Comparison of ENCODE assay signal across 8 mouse cellular contexts in genomic region chr17:12992470-12992991, GRCm38 (mm10). TPM values are rescaled to one million over a fixed set of nuclear protein-coding genes. Genes with fewer than 3 reads are reported as not detected.
DNase-seq lines count a peak whose midpoint lies in the region; ATAC-seq and TF ChIP-seq lines count a peak whose summit lies in the region.

No protein-coding gene starts in this region.

- peak overlapping the region; percentile 97 for H3K4me3 ChIP-seq in forebrain, embryonic 14.5 days (ENCODE audit: low read depth, low read length)
- H3K4me3 ChIP-seq in layer of hippocampus, adult 2 months: peak overlapping the region; percentile 63
- peak overlapping the region; percentile 99 for H3K4me3 ChIP-seq in lung, embryonic 14.5 days (ENCODE audit: low read depth, low read length)
- peak overlapping the region; percentile 62 for H3K4me3 ChIP-seq in olfactory bulb, adult 2 months (ENCODE audit: insufficient read depth, low read depth, low read length)
- peak overlapping the region; percentile 84 for H3K4me3 ChIP-seq in thymus, adult 2 months (ENCODE audit: control insufficient read depth, insufficient read depth, low read length)

- ATAC-seq in forebrain, embryonic 14.5 days: peak; percentile 85
- ATAC-seq in lung, embryonic 14.5 days (ENCODE audit: insufficient read depth): peak; percentile 87

- no peaks in the 10 kb centered on the region for H3K27me3 ChIP-seq in forebrain, embryonic 14.5 days (replicated peaks; ENCODE audit: control insufficient read depth, insufficient read depth, low read length)
- no peaks in the 10 kb centered on the region for H3K27me3 ChIP-seq in lung, embryonic 14.5 days (ENCODE audit: insufficient read depth, low read length)
- H3K27me3 ChIP-seq in thymus, adult 2 months (ENCODE audit: control insufficient read depth, insufficient read depth, low read length): no peaks in the 10 kb centered on the region

- H3K36me3 ChIP-seq in forebrain, embryonic 14.5 days (ENCODE audit: control insufficient read depth, insufficient read depth, low read length): peaks cover 5% of the 10 kb centered on the region; the same call in 1 of the 2 replicates
- 0 out of 2 replicates have a peak, but pooled peaks cover 8% of the 10 kb centered on the region for H3K36me3 ChIP-seq in lung, embryonic 14.5 days (ENCODE audit: insufficient read depth)
- no peaks in the 10 kb centered on the region for H3K36me3 ChIP-seq in thymus, adult 2 months (ENCODE audit: control insufficient read depth, insufficient read depth, low read length)

- TF ChIP-seq CTCF in layer of hippocampus, adult 2 months (conservative IDR thresholded peaks at IDR 0.05): no peak
- no peak for TF ChIP-seq CTCF in lung, embryonic 14.5 days (IDR thresholded peaks at IDR 0.05; ENCODE audit: low read depth)
- no peak for TF ChIP-seq CTCF in olfactory bulb, adult 2 months (IDR thresholded peaks at IDR 0.05; ENCODE audit: insufficient read depth, low read depth, low read length)
- 0 out of 2 replicates have a peak, but pooled peaks have one; percentile 12 for TF ChIP-seq CTCF in thymus, adult 2 months (IDR thresholded peaks at IDR 0.05; ENCODE audit: borderline replicate concordance, control insufficient read depth, extremely low read depth, insufficient read depth, low read length, poor library complexity)

- no peaks in the 10 kb centered on the region for H3K9me3 ChIP-seq in forebrain, embryonic 14.5 days (replicated peaks; ENCODE audit: control insufficient read depth, low read length)
- H3K9me3 ChIP-seq in lung, embryonic 14.5 days (ENCODE audit: low read depth, low read length): no peaks in the 10 kb centered on the region

- H3K27ac ChIP-seq in forebrain, embryonic 14.5 days (ENCODE audit: low read depth, low read length): peak overlapping the region; percentile 99
- H3K27ac ChIP-seq in layer of hippocampus, adult 2 months: peak overlapping the region; percentile 100
- H3K27ac ChIP-seq in lung, embryonic 14.5 days (ENCODE audit: low read depth): peak overlapping the region; percentile 100
- H3K27ac ChIP-seq in olfactory bulb, adult 2 months (ENCODE audit: insufficient read depth, low read depth, low read length): peak overlapping the region; percentile 73
- peak overlapping the region; percentile 62 for H3K27ac ChIP-seq in thymus, adult 2 months (ENCODE audit: control insufficient read depth, insufficient read depth, low read length)

- under 1% methylated on average over 50 of the region's 51 CpGs for WGBS in forebrain, embryonic 14.5 days
- WGBS in lung, embryonic 14.5 days: under 1% methylated on average over 51 of the region's 51 CpGs
- under 1% methylated on average over 51 of the region's 51 CpGs for WGBS in olfactory bulb, adult 2 months
- under 1% methylated on average over 51 of the region's 51 CpGs for WGBS in thymus, adult 2 months

- H3K4me1 ChIP-seq in forebrain, embryonic 14.5 days (ENCODE audit: control insufficient read depth, insufficient read depth, low read length): peaks cover 8% of the 10 kb centered on the region
- H3K4me1 ChIP-seq in lung, embryonic 14.5 days (ENCODE audit: insufficient read depth): peaks cover 4% of the 10 kb centered on the region
- H3K4me1 ChIP-seq in olfactory bulb, adult 2 months (ENCODE audit: control insufficient read depth, insufficient read depth, low read length): 0 out of 2 replicates have a peak, but pooled peaks cover 3% of the 10 kb centered on the region
- peaks cover 3% of the 10 kb centered on the region; the same call in 1 of the 2 replicates for H3K4me1 ChIP-seq in thymus, adult 2 months (replicated peaks; ENCODE audit: control insufficient read depth, insufficient read depth, low read length)

- peak overlapping the region; percentile 88 for H3K4me2 ChIP-seq in forebrain, embryonic 14.5 days (ENCODE audit: low read length)
- H3K4me2 ChIP-seq in lung, embryonic 14.5 days: peak overlapping the region; percentile 65

- intact Hi-C loops in heart, postnatal 25 days (cut with DNase I): loop anchor here (2.0 to 10.0 kb wide), 2 partner anchors 14 to 578 kb away; partner anchors contain the start of gene Sod2

- H3K9ac ChIP-seq in forebrain, embryonic 14.5 days (ENCODE audit: low read length): peak overlapping the region; percentile 99
- peak overlapping the region; percentile 99 for H3K9ac ChIP-seq in lung, embryonic 14.5 days

- peak; percentile 74 for TF ChIP-seq POLR2A in olfactory bulb, adult 2 months (IDR thresholded peaks at IDR 0.05; ENCODE audit: insufficient read depth, low read depth, low read length)
- TF ChIP-seq POLR2A in thymus, adult 2 months (IDR thresholded peaks at IDR 0.05; ENCODE audit: control insufficient read depth, extremely low read depth, insufficient read depth, low read length, poor library complexity): peak; percentile 67

- peak; percentile 95 for DNase-seq in ES-CJ7 (ENCODE audit: low read depth, low spot score)
- peak; percentile 96 for DNase-seq in cerebellum, adult 11 months
- DNase-seq in forebrain, embryonic 14.5 days (ENCODE audit: low spot score): peak; percentile 98
- peak; percentile 95 for DNase-seq in heart, postnatal 25 days (ENCODE audit: low spot score)
- DNase-seq in layer of hippocampus, adult 2 months (ENCODE audit: low spot score in 2 of 2): peak; percentile 92 to 93
- peak; percentile 97 for DNase-seq in lung, embryonic 14.5 days
- DNase-seq in thymus, adult 2 months: peak; percentile 90

RNA-seq across cellular contexts. Expression of gene Wtap, which starts 1.4 kb away (rescaled TPM):
- polyA plus RNA-seq in forebrain, embryonic 14.5 days (2014; fragmentation: Nextera tagmentation; extraction: Ambion mirVana): 161 and 166 TPM in 2 replicates
- 10 to 100 TPM; 31.7 to 35.6 TPM for total RNA-seq in heart, postnatal 25 days (2021)
- 10 to 100 TPM; 52.3 to 59.6 TPM for total RNA-seq in layer of hippocampus, adult 2 months (2021)
- 136 TPM in 2 replicates for polyA plus RNA-seq in lung, embryonic 14.5 days (2014; fragmentation: Nextera tagmentation; extraction: Ambion mirVana)
- not detected in 2 replicates for polyA plus RNA-seq in olfactory bulb, adult 2 months (2012; ENCODE audit: insufficient read depth, insufficient read length, low replicate concordance, missing spikeins)
- 31.1 and 31.2 TPM in 2 replicates for polyA plus RNA-seq in thymus, adult 2 months (2012; rRNA removed)

RNA-seq across cellular contexts. Expression of gene Sod2, which starts 14.1 kb away (rescaled TPM):
- polyA plus RNA-seq in forebrain, embryonic 14.5 days (2014; fragmentation: Nextera tagmentation; extraction: Ambion mirVana): 147 and 155 TPM in 2 replicates
- total RNA-seq in heart, postnatal 25 days (2021): 1,000 to 10,000 TPM; 1,092 to 1,104 TPM
- total RNA-seq in layer of hippocampus, adult 2 months (2021): 100 to 1,000 TPM; 237 to 252 TPM
- 100 and 106 TPM in 2 replicates for polyA plus RNA-seq in lung, embryonic 14.5 days (2014; fragmentation: Nextera tagmentation; extraction: Ambion mirVana)
- 78.0 TPM in 1 of 2 replicates, not detected in the other for polyA plus RNA-seq in olfactory bulb, adult 2 months (2012; ENCODE audit: insufficient read depth, insufficient read length, low replicate concordance, missing spikeins)
- 256 and 263 TPM in 2 replicates for polyA plus RNA-seq in thymus, adult 2 months (2012; rRNA removed)

RNA-seq across cellular contexts. Expression of gene Acat2, which starts 32.0 kb away (rescaled TPM):
- 211 and 216 TPM in 2 replicates for polyA plus RNA-seq in forebrain, embryonic 14.5 days (2014; fragmentation: Nextera tagmentation; extraction: Ambion mirVana)
- total RNA-seq in heart, postnatal 25 days (2021): 1 to 10 TPM; 6.1 to 7.1 TPM
- total RNA-seq in layer of hippocampus, adult 2 months (2021): 10 to 100 TPM; 44.2 to 44.4 TPM
- 93.7 and 98.2 TPM in 2 replicates for polyA plus RNA-seq in lung, embryonic 14.5 days (2014; fragmentation: Nextera tagmentation; extraction: Ambion mirVana)
- polyA plus RNA-seq in olfactory bulb, adult 2 months (2012; ENCODE audit: insufficient read depth, insufficient read length, low replicate concordance, missing spikeins): not detected in 2 replicates
- polyA plus RNA-seq in thymus, adult 2 months (2012; rRNA removed): 13.1 and 20.6 TPM in 2 replicates

RNA-seq across cellular contexts. Expression of gene Acat3, which starts 52.1 kb away (rescaled TPM):
- polyA plus RNA-seq in forebrain, embryonic 14.5 days (2014; fragmentation: Nextera tagmentation; extraction: Ambion mirVana): 0.33 and 0.82 TPM in 2 replicates
- not detected for total RNA-seq in heart, postnatal 25 days (2021)
- 1 to 10 TPM; 4.1 to 6.6 TPM for total RNA-seq in layer of hippocampus, adult 2 months (2021)
- 0.67 and 0.69 TPM in 2 replicates for polyA plus RNA-seq in lung, embryonic 14.5 days (2014; fragmentation: Nextera tagmentation; extraction: Ambion mirVana)
- polyA plus RNA-seq in olfactory bulb, adult 2 months (2012; ENCODE audit: insufficient read depth, insufficient read length, low replicate concordance, missing spikeins): not detected in 2 replicates
- polyA plus RNA-seq in thymus, adult 2 months (2012; rRNA removed): 0.19 and 0.37 TPM in 2 replicates

RNA-seq across cellular contexts. Expression of gene Gpr31b, which starts 59.6 kb away (rescaled TPM):
- polyA plus RNA-seq in forebrain, embryonic 14.5 days (2014; fragmentation: Nextera tagmentation; extraction: Ambion mirVana): 0.19 TPM in 1 of 2 replicates, not detected in the other
- total RNA-seq in heart, postnatal 25 days (2021): under 1 TPM in 1 of 2 experiments, not detected in 1; 0.22 TPM
- not detected for total RNA-seq in layer of hippocampus, adult 2 months (2021)
- not detected in 2 replicates for polyA plus RNA-seq in lung, embryonic 14.5 days (2014; fragmentation: Nextera tagmentation; extraction: Ambion mirVana)
- polyA plus RNA-seq in olfactory bulb, adult 2 months (2012; ENCODE audit: insufficient read depth, insufficient read length, low replicate concordance, missing spikeins): not detected in 2 replicates
- 0.16 and 0.36 TPM in 2 replicates for polyA plus RNA-seq in thymus, adult 2 months (2012; rRNA removed)

Comparison
In these comparisons a context has a peak if more than half of its experiments do, and no peak if none do; other contexts are left out.
1. Peak in every context shown above with its lines: DNase-seq, ATAC-seq, H3K4me3 ChIP-seq and H3K27ac ChIP-seq.
2. RNA of gene Wtap, which starts 1.4 kb away (polyA plus RNA-seq): 161 to 166 TPM in forebrain, embryonic 14.5 days, 136 TPM in lung, embryonic 14.5 days and 31.1 to 31.2 TPM in thymus, adult 2 months; not detected in olfactory bulb, adult 2 months; every median in the first group is over 10 times any median in the second.